Mouse (Mus musculus) midbrain, postnatal 0 days (tissue): ENCODE measurements around the gene Nup210l. TPM values are rescaled to one million over a fixed set of nuclear protein-coding genes. Genes with fewer than 3 reads are reported as not detected.
A peak's percentile ranks its signal among the peaks of the same experiment; 100 is the strongest.

Source experiments
- ATAC-seq: fragments of 200-750 bp; cut with Nextera tagmentation; 2 replicates; pipeline ENCODE4 v1.8.0; 2017; ENCODE audit warnings: moderate number of reproducible peaks, mild to moderate bottlenecking, moderate TSS enrichment, moderate library complexity; ENCODE audit not compliant: low FRiP score
- DNase-seq: peaks from one replicate; pipeline ENCODE4 v3.0.0-alpha.2; 2015; ENCODE audit warnings: low spot score
- H3K27ac ChIP-seq: fragments of 300-500 bp; sonication (generic); 2 replicates; pipeline ENCODE4 v1.5.1; 2014; ENCODE audit warnings: low read depth, mild to moderate bottlenecking, low read length, mixed read lengths
- H3K27me3 ChIP-seq: fragments of 300-500 bp; sonication (generic); 2 replicates; pipeline ENCODE4 v1.6.1; 2014; ENCODE audit warnings: low read length, control low read depth, mixed read lengths; ENCODE audit not compliant: insufficient read depth
- H3K36me3 ChIP-seq: fragments of 300-500 bp; sonication (generic); 2 replicates; pipeline ENCODE4 v1.6.1; 2014; ENCODE audit warnings: low read length, control low read depth, mixed read lengths; ENCODE audit not compliant: insufficient read depth
- H3K4me1 ChIP-seq: fragments of 300-500 bp; sonication (generic); 2 replicates; pipeline ENCODE4 v1.6.1; 2014; ENCODE audit warnings: mild to moderate bottlenecking, control low read depth, antibody characterized with exemption, low read length, mixed read lengths; ENCODE audit not compliant: insufficient read depth
- H3K4me2 ChIP-seq: fragments of 300-500 bp; sonication (generic); 2 replicates; pipeline ENCODE4 v1.6.1; 2014; ENCODE audit warnings: low read depth, mild to moderate bottlenecking, low read length, mixed read lengths; ENCODE audit not compliant: poor library complexity, severe bottlenecking
- H3K4me3 ChIP-seq: fragments of 300-500 bp; sonication (generic); 2 replicates; pipeline ENCODE4 v1.5.1; 2014; ENCODE audit warnings: low read depth, mild to moderate bottlenecking, low read length, moderate library complexity
- H3K9ac ChIP-seq: fragments of 300-500 bp; sonication (generic); replicated peaks from 2 replicates; pipeline ENCODE4 v1.6.1; 2014; ENCODE audit warnings: mild to moderate bottlenecking, low read length, moderate library complexity, mixed read lengths; ENCODE audit not compliant: poor library complexity, severe bottlenecking
- H3K9me3 ChIP-seq: fragments of 300-500 bp; sonication (generic); 2 replicates; pipeline ENCODE4 v1.6.1; 2016; ENCODE audit warnings: low read length, control low read depth
- CTCF ChIP-seq: IDR thresholded peaks from 2 replicates; pipeline ENCODE4 v1.5.1; 2016; ENCODE audit warnings: antibody characterized with exemption, mild to moderate bottlenecking
- WGBS: fragments of 180-500 bp; shearing (Covaris S2); extraction: QIAGEN DNeasy Blood & Tissue Kit; methylation state at CpG from one replicate; pipeline ENCODE4 v1.1.7; 2014; 5-methylcytosine and 5-hydroxymethylcytosine counted together
- polyA plus RNA-seq: library from polyadenylated mRNA; unstranded; fragments of >200 nt; fragmentation: Nextera tagmentation; extraction: Ambion mirVana; gene quantifications from 2 replicates; pipeline ENCODE4 v1.2.1, GENCODE M21; 2015
- total RNA-seq: library from RNA; depleted of rRNA; stranded (reverse); fragments of >200 nt; gene quantifications from 2 replicates; pipeline ENCODE4 v1.2.3, GENCODE M21; 2014

Nup210l gene
- total and polyA plus RNA-seq, 2 experiments from 2014 or later: 0.17 to 0.55 TPM

DNA sequence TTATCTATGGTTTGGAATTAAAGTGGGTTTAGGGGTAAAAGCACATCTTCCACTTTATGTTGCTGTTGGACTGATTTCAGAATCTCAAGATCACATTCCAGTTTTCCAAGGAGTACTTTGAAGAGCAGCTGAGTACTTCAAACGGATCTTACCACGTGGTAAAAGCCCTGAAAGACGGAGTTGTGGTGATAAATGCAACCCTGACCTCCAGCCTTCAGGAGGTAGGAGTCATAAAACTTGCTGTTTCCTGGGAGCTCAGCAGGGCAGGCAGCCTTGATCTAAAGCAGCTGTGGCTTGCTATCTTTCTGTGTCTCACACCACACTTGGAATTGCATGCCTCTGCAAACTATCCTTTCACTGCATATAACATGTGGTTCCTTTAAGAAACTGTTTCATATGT, 30.6 kb downstream of the Nup210l start:
- Histone ChIP-seq H3K36me3 (no peaks in the 10 kb centered on the region), H3K27me3 (no peaks in the 10 kb centered on the region), H3K4me1 (no peaks in the 10 kb centered on the region), H3K4me3 (no peak overlapping the region), H3K27ac (no peak overlapping the region), H3K9ac (no peak overlapping the region), H3K9me3 (no peaks in the 10 kb centered on the region), H3K4me2 (no peak overlapping the region)
- ATAC-seq (no peak), DNase-seq (no peak)
- no peak for TF ChIP-seq CTCF
- WGBS: 70% methylated on average over 3 of the region's 3 CpGs

DNA sequence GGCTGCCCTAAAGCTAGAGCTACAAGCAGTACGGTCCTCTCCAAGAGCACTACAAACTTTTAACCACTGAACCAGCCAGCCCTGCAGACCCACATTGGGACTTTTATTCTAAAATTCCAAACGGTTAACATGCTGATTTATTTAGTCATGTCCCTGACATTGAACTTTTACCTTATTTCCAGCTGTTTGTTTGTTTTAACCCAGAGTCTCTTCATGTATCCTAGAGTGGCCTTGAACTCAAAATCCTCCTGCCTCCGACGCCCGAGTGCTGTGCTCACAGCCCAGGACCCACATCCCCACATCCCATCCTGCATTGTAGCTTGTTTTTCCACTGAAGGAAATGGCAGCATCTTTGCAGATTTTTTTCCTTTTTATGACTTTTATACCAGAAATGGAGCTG, 31.1 kb downstream of the Nup210l start:
- TF ChIP-seq CTCF: no peak
- Histone ChIP-seq H3K9me3 (no peaks in the 10 kb centered on the region), H3K27ac (no peak overlapping the region), H3K4me3 (no peak overlapping the region), H3K4me1 (no peaks in the 10 kb centered on the region), H3K36me3 (no peaks in the 10 kb centered on the region), H3K27me3 (no peaks in the 10 kb centered on the region), H3K9ac (no peak overlapping the region), H3K4me2 (no peak overlapping the region)
- no peak for ATAC-seq
- 84% methylated on average over 5 of the region's 5 CpGs for WGBS
- no peak for DNase-seq

DNA sequence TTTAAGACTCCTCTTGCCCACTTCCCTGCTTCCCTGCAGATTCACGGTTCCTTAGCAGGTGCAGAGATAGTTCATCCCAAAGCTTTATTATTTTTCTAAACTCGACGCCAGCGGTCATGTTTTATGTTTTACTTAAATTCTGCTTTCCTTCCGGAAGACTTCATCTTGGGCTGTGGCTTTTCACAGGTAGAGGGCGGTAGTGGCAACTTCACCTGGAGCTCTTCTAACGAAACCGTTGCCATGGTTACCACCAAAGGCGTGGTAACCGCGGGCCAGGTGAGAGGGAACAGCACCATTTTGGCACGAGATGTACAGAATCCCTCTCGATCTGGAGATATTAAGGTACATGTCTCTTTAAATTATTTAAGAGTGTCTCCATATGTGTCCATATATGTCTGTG, 32.7 kb downstream of the Nup210l start:
- Histone ChIP-seq H3K4me1 (no peaks in the 10 kb centered on the region), H3K9ac (no peak overlapping the region), H3K9me3 (no peaks in the 10 kb centered on the region), H3K36me3 (no peaks in the 10 kb centered on the region), H3K4me3 (no peak overlapping the region), H3K27ac (no peak overlapping the region), H3K4me2 (no peak overlapping the region), H3K27me3 (no peaks in the 10 kb centered on the region)
- peak; percentile 51 for TF ChIP-seq CTCF
- ATAC-seq (no peak), DNase-seq (peak; percentile 29)
- WGBS: 38% methylated on average over 13 of the region's 13 CpGs

- no CpG with 5 or more reads among the region's 1 CpGs for WGBS
- TF ChIP-seq CTCF: no peak
- no peaks in the 10 kb centered on the region for H3K9me3 ChIP-seq
Measured at GRCm38 (mm10) chr3:90137606-90138005, 33.7 kb downstream of the Nup210l start.

DNA sequence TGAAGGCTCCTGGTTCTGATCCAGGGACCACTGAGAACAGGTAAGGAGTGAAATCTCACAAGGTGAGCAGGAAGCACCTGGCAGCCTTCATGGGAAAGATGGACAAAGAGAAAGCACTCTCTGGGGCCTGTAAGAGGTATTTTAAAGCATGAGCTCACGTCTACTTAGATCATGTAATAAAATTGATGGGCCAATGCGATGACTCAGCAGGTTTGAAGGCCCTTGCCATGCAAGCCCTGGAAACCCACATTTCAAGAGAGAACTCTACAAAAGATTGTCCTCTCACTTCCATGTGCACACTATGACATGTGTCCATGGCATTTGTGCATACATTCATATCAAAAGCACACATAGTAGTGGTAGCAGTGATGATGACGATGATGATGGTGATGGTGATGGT, 36.0 kb downstream of the Nup210l start:
- 98% methylated on average over 3 of the region's 3 CpGs for WGBS
- H3K27ac ChIP-seq: no peak overlapping the region
- H3K36me3 ChIP-seq: no peaks in the 10 kb centered on the region
- H3K9me3 ChIP-seq: no peaks in the 10 kb centered on the region
- no peak for DNase-seq
- TF ChIP-seq CTCF: no peak
- H3K4me1 ChIP-seq: no peaks in the 10 kb centered on the region
- H3K4me2 ChIP-seq: no peak overlapping the region
- H3K9ac ChIP-seq: no peak overlapping the region
- no peaks in the 10 kb centered on the region for H3K27me3 ChIP-seq
- no peak overlapping the region for H3K4me3 ChIP-seq
- no peak for ATAC-seq

More at GRCm38 (mm10) chr3:90137606-90138005, 33.7 kb downstream of the Nup210l start:
- Histone ChIP-seq H3K4me1 (no peaks in the 10 kb centered on the region), H3K27ac (no peak overlapping the region), H3K9ac (no peak overlapping the region), H3K36me3 (no peaks in the 10 kb centered on the region), H3K27me3 (no peaks in the 10 kb centered on the region), H3K4me2 (no peak overlapping the region), H3K4me3 (no peak overlapping the region)
- DNase-seq (no peak), ATAC-seq (no peak)

DNA sequence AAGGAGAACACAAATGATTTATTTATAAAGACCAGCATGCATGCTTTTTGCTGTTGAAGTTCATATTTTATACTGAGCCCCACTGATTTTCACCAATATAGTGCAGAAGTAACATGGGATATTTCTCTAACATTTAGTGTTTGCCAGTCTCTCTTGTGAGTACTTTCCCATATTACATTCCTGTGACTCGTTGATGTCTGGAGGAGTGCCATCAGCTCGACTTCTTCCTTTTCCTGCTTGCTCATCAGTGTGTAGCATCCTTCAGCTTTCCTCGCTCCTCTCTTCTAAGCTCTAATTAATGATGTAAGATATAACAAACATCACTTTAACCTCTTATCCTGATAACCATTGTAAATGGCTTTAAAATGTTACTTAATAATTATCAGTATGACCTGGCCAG, 41.5 kb downstream of the Nup210l start:
- no peaks in the 10 kb centered on the region for H3K27me3 ChIP-seq
- WGBS: 87% methylated on average over 3 of the region's 3 CpGs
- DNase-seq: no peak
- no peak overlapping the region for H3K4me3 ChIP-seq
- no peak overlapping the region for H3K27ac ChIP-seq
- no peaks in the 10 kb centered on the region for H3K4me1 ChIP-seq
- TF ChIP-seq CTCF: no peak
- H3K36me3 ChIP-seq: no peaks in the 10 kb centered on the region
- H3K9ac ChIP-seq: no peak overlapping the region
- no peaks in the 10 kb centered on the region for H3K9me3 ChIP-seq
- H3K4me2 ChIP-seq: no peak overlapping the region
- no peak for ATAC-seq
